Mouse (Mus musculus): Measurements from ENCODE around the gene 2610507B11Rik.

GRCm38 (mm10) chr11:78327634-78328511 lies 66.3 kb downstream of the 2610507B11Rik start, which contains the start of gene Pigs:
- TF ChIP-seq POLR2A (IDR thresholded peaks at IDR 0.05; ENCODE audit: low read depth, low read length) (peak; percentile 74; the same call in 1 of the 2 replicates), CTCF (IDR thresholded peaks at IDR 0.05; ENCODE audit: extremely low read depth, insufficient read length, insufficient replicate concordance, low read depth, low read length) (peak; percentile 28; the same call in 1 of the 2 replicates)
